Mouse (Mus musculus) brain, embryonic 18.5 days (tissue): Measurements from ENCODE around the gene Gabrr2.
"Not testable (repeated sequence)": the region's sequence is repeated elsewhere in the genome, so short reads cannot be mapped to it uniquely, and the experiment has no call there.

Experiments used
- DNase-seq: peaks from one replicate; pipeline ENCODE4 v3.0.0-alpha.2; 2012; ENCODE audit warnings: low read depth, low spot score

Gene Gabrr2

DNA sequence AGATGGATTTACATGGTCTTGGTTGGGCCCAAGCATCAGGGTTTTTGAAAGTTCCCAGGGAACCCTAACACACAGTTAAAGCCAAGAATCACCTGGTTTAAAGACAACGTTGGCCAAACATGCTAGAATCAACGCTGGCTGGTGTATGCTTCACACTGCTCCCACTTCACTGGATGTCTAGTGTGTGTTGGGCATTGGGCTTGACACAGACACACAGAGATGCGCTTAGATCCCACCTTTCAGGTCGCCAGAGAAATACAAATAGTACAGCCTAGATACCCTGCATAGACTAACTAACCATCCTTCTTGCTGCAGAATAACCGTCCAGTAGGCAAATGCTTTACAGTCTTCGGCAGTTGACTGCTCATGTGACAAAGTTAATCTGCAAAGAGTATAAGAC, 7.5 kb downstream of the Gabrr2 start:
- DNase-seq, result no peak

DNA sequence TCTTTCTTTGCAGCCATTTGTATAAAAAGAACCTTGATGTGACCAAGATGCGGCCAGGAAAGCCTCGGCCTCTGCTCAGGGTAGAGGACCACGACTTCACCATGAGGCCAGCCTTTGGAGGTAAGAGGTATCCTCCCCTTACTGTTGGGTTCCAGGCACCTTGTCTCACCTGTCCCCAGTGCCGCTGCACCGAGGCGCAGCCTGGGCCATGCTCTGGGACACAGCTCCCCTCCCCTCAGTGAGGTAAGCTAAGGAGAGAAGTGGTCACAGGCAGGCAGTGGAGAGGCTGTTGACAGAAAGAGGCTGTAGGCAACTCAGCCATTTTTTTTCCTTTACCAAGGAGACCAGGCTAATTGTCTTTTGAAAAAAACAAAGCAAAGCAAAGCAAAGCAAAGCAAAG, 8.5 kb downstream of the Gabrr2 start:
- no peak for DNase-seq

DNA sequence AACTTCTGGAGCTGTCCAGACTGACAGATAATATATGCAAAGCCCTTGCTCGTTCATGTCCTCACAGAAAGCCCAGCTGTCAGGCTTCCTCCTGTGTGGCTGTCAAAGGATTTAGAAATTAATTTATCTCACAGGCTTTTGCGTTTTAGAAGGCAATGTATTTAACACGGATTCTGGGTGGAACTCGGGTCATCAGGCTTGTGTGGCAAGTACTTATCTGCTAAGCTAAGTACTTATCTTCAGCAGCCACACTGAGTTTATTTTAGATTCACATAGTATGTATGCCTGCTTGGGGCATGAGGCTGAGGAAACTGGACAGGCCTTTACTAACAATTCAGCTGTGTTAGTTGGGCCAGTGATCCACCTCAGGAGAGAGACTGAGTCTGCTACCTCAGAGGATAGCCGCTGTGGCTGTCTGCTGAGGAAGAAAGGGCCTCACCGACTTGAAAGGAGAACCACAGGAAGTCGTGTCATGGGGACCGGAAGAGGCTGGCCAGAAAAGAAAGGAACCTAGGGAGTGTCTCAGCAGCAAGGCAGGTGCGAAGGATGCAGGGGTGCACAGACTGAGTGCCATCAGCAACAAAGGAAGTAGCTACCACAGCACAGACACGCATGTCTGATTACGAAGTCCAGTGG, 9.8 kb downstream of the Gabrr2 start:
- DNase-seq, result no peak

DNA sequence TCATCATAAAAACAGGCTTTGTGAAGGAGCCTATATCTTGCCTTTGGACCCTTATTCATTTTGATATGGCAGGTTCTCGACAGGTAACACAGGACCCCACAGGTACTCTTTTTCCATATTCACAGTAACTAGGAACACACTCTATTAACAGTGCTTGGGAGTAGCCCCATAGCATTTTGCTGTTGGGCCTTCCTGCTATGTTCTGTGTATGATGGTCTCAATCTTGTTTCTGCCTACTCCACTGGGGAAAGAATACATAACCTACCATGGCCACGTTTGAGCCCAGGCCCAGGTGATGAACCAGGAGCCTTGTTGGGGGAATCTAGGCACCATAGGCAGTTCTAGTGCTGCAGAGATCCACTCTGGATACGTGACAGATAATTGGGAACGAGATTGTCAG, 11.6 kb downstream of the Gabrr2 start:
- no peak for DNase-seq

DNA sequence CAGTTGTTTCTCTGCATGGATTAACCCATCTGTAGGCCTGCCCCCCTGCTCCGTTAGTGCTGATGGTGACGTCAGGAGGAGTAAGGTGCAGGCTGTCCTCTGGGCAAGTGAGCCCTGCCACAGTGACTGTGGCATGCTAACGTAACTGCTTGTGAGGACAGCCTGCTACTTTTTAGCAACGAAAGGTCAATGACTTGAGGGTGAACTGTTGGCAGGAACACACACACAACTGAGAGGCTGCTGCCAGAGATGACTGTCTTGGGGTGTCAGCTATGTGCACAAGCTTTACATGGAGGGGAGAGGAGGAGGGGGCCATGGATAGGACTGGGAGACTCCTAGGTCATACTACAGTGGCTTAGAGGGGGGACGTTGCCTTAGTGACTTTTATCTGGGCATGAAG, 12.1 kb downstream of the Gabrr2 start:
- no peak for DNase-seq

DNA sequence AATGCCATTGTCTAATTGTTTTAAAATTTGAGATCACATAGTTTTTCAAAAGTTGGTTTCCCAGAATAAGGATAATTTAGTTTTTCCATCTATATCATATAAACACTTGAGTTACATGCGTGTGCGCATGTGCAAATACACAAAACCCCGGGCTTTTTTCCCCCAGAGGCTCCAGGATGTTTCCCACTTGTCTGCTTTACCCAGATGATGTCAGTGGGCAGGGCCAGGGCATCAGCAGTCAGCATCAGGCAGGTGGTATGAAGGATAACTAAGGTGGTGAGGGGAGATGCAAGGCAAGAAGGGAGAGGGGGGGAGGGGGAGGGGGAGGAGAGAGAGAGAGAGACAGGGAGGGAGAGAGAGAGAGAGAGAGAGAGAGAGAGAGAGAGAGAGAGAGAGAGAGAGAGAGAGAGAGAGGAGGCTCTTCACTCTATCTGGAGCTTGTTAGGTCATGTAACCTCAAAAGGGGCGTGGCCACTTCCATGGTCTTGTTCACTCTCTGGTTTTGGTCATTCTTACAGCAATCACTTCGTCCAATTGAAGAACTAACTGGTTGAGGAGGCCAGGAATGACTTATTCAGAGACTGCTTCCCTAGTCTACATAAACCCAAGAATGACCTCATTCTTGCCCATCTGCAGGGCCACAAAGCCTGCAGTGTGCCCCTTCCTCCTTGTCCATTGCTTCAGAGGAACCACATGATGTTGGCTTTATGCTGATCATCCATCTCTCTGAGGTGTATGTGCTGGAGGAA, 13.2 kb downstream of the Gabrr2 start:
- no peak for DNase-seq

DNA sequence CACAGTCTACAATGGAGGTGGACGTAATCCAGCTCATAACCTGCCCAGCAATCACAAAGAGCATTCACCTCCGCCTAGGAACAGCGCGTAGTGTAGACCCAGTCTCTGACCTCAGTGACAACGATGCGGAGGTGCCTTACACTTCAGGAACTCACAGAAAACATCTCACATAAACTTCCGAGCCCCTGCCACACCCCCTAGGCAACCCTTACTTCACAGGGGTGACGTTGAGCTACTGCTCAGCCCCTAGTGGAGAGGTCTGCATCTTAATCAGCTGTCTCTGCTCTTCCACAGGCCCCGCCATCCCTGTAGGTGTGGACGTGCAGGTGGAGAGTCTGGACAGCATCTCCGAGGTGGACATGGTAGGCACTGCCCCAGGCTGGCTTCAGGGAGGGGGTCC, 14.4 kb downstream of the Gabrr2 start:
- DNase-seq, result no peak

DNA sequence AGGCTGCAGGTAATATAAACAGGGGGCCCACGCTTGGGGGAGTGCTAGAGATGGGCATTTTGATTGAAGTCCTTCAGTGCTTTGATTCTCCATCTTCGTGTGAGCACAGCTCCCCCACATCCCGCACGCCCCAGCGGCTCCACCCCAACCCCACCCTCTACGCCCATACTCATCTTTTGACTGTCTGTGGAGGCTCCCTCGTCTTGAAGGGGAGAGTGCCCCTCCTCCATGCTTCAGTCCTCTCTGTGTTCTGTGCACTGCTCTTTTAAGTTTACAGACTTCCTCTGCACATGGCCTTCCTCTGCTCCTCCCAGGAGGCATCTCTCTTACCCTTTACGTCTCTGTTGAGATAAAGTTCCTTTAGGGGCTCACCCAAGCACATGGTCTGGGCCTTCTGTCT, 14.9 kb downstream of the Gabrr2 start:
- no peak for DNase-seq

DNA sequence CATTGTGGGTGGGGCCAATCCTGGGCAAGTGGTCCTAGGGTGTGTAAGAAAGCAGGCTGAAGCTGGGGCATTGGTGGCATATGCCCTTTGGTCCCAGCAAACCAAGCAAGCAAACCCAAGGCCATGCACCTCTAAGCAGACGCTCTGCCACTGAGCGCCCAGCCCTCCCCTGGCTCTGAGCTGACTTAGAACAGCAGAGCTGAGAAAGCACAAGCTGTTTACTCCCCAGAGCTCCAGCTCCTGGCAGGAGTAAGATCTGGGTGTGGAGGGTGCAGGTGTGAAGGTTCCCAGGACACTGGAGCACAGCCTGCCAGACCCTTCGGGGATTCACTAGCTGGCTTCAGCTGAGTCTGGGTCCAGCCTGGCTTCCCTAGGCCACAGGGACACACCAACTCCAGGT, 15.7 kb downstream of the Gabrr2 start:
- no peak for DNase-seq

DNA sequence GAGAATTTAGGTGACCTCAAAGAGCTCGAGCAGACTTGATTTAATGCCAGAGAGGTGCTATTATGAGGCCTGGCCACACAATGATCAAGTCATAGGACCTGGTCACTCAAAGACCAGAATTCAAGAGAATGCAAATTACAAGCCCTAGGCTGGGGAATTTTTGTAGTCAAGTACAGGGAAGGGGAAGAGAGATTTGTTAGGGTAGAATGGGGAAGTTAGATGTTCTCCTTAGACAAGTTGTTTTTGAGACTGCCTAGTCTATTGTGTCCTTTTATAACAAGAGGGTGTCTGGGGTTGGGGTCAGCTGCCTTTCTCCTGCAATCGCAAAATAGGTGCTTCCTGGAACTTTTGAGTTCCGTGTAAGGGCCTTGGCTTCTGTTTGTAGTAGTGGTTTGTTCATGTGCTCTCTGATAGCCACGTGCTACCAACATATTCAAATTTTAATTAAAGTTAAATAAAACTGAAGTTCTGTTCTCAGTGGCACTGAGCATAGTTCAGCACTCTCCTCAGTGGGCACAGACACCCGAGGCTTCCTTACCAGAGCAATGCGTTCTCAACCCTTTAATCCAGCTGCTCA, 36.4 kb downstream of the Gabrr2 start:
- no peak for DNase-seq

DNA sequence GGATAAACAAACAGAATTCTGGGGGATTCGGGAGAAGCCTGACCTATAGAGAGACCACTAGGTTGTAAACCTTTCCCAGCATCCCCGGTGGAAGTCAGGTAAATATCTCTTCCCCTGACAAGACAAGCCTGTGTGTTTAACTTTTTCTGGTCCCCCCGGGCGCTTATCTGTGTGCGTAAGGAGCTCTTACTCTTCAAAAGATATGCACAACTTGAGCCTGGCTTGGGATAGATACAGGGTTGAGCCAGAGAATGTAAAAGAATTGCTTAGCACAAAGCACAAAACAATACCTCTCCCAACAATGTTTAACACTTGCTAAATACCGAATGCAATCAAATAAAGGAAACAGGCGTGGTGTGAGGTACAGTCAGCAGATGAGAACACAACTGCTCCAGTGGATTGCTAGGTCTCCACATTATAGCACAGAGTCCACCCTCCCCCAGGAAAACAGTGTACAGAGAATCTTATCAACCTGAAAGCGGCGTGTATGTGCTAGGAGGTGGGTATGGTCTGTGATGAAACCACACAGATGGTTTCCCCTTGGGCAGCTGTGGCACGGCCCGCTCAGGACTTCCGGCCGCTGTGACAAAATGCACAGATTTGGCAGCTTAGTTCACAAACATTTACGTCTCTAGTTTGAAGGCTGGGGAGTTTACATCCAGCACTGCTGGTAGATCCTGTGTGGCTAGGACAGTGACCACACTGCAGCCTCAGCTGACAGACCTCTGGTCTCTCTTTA, 47.1 kb downstream of the Gabrr2 start:
- no peak for DNase-seq

DNA sequence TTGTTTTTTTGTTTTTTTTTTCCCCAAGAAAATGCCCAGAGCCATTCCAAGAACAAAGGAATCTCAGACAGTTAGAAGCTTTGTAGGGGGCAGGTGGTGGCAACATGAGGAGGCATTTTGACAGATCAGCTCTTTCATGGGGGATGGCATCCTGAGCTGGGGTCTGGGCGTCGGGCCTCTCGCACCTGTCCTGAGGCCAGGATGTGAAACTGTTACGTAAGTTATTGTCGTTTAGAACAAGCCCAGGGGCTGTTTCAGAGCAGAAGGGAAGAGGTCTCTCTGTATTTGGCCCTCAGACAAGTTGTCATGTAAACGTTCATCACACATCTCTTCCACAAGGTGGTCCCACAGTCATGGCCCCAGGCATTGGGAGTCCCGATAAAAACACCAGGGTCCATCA, 48.0 kb downstream of the Gabrr2 start:
- no peak for DNase-seq

DNA sequence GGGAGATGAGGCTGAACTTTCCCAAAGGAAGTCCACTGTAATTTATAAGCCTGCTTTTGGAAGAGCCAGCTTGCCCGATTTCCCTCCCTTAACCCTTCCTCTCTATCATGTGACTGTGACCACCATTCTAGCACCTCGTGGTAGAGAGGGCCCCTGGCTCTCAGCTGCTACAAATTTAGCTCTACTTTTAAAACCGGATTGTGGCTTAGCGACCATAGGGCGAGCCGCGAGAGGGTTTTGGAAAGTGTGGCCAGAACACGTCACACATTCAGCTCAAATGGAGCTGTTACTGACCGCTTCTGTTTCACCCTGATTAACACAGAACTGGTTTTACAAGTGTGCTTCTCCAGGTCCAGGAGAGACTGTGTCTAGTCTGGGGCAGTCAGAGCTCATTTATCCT, 48.6 kb downstream of the Gabrr2 start:
- DNase-seq, result no peak

DNA sequence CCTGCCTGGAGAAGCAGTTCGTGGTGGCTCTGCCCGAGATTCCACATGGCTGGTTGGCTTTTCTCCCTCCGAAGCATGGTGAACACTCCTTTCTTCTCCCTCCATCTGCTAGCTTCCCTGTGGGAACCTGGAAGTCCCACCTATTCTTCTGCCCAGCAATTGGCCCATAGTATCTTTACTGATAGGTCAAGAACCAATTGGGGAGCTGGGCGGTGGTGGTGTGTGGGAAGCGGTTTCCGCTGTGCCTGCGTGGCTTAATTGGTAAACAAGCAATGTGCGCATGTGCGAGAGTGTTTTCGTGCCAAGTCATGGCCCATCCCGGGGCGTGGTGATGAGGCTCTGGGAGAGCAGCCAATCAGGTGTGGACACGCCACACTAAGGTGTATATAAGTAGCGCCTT, 50.1 kb downstream of the Gabrr2 start:
- not testable (repeated sequence) for DNase-seq

DNA sequence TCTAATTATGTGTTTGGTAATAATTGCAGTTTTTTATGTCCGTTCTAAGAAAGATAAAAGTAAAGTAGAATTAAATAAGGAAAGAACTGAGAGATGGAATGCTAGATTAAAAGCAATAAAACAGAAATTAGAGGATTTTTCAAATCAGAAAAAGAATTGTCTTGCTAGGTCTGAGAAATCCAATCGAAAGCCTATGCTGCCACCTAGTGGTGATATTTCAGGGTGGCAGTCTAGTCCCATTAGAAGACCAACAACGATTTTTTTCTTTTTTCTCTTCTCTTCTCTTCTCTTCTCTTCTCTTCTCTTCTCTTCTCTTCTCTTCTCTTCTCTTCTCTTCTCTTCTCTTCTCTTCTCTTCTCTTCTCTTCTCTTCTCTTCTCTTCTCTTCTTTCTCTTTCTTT, 56.3 kb downstream of the Gabrr2 start:
- peak; percentile 56 for DNase-seq

DNA sequence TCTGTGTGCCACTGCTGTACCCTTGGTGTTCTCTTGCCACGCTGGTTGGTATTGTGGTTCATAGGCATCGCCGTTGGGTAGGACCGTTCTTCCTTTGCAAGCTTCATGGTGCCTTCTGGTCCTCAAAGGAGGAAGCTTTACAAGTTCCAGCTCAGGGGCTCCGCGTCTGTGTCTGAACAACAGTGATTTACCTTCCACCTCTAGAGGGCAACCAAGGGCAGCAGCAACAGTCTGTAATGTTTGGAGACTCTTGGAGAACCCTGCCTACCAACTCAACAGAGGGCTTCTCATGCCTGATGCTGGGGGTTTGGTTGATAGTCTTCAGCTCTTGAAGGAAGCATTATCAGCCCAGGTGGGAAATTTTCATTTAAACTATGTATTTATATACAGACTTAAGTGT, 61.7 kb downstream of the Gabrr2 start:
- DNase-seq, result no peak

DNA sequence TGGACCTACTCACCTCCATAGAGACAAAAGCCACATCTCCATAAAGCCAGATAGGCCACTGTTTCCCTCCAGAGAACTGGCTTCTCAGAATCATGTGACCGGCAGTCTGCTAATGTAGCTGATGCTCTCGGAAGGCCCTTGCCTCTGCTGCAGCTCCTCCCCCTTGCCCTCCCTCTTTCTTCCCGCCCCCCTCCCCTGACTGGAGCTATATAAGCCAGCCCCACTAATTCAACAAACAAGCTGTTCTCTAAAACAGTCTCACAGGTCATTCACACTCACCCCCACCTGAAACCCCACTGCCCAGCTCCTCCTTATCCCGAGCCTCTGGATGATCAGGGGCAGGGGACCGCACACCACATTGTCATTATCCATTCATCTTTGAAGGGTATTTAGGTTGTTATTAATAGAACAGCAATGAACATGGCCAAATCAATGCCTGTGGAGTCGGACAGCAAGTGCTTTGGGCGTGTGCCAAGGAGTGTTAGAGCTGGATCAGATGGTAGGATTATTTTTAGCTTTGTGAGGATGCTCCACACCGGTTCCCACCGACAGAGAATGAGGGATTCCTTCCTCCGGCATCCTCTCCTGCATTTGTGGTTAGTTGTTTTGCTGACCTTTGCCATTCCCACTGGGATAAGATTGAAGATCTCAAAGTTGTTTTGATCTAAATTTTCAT, 62.7 kb downstream of the Gabrr2 start:
- DNase-seq, result no peak

DNA sequence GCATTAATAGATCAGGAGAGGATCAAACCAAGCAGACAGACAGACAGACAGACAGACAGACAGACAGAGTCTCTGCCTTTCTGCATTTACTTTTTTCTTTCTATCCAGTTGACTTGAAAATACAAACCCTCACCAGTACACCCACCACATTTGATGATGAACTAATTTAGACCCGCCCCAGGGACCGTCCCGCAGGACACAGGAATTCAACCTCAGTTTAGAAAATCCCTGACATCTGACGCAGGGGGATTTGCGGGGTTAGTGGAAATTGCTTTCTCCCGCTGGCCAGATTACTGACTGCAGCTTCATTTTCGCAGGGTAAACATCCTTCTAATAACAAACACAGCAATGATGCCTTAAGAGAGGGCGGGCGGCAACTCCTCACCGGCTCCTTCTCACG, 69.4 kb downstream of the Gabrr2 start, which contains the start of gene Gabrr1:
Gene Gabrr1, plus strand, starts transcription at position 301 of the 400 bp plus-strand sequence.
- no peak for DNase-seq
